Mouse (Mus musculus) gastrocnemius, postnatal 36 days (tissue): Measurements from ENCODE around the gene Fbxl8. TPM values are rescaled to one million over a fixed set of nuclear protein-coding genes. Genes with fewer than 3 reads are reported as not detected.

Source experiments
- DNase-seq, 2 experiments: peaks; one replicate each; pipeline ENCODE4 v3.0.0; 2022
- intact Hi-C: fragments of 180-260 bp; cut with DNase I; formaldehyde crosslinking; loops from one replicate; pipeline ENCODE4 v1.15.1; 2025
- microRNA-seq, 2 experiments: library from miRNA; unstranded; fragments of <30 nt; microRNA quantifications; one replicate each; pipeline ENCODE4 v1.2.0; 2021
- total RNA-seq, 2 experiments: library from RNA; stranded (reverse); gene quantifications; 2 replicates each; pipeline ENCODE4 v1.2.3; 2021

The Fbxl8 gene
- total RNA-seq, 2 experiments from 2014 or later: 0.87 to 1.3 TPM

- intact Hi-C loops: no loop called here
- DNase-seq: no peak
Observed at GRCm38 (mm10) chr8:105318662-105319190, 54.3 kb downstream of the Fbxl8 start.

Small RNA genes within 50 kb of the gene (microRNA-seq; reads per million reads assigned to microRNA genes)
- gene Gm27320 (0 reads per million in 2 experiments), gene Mir328 (552 to 945 reads per million in 2 experiments)

Other genes starting within 250 kb of the Fbxl8 start
- under 1 TPM in 1 of 2 experiments, not detected in 1; 0.38 TPM for gene Ces3a, start 216.0 kb upstream of the Fbxl8 start, total RNA-seq
- not detected for gene Ces3b, start 180.9 kb upstream of the Fbxl8 start, total RNA-seq
- gene Ces4a, start 132.8 kb upstream of the Fbxl8 start, total RNA-seq: not detected
- gene Cbfb, start 94.0 kb upstream of the Fbxl8 start, total RNA-seq: 10 to 100 TPM; 45.0 to 53.4 TPM
- gene D230025D16Rik, start 39.5 kb upstream of the Fbxl8 start, total RNA-seq: 10 to 100 TPM; 19.6 to 22.1 TPM
- 1 to 10 TPM; 2.0 to 2.2 TPM for gene B3gnt9, start 9.5 kb upstream of the Fbxl8 start, total RNA-seq
- gene Tradd, start within 50 bp of the Fbxl8 start, total RNA-seq: 1 to 10 TPM; 2.8 to 3.7 TPM
- gene Hsf4, start 5.2 kb downstream of the Fbxl8 start, total RNA-seq: 1 to 10 TPM; 4.6 to 5.6 TPM
- 10 to 100 TPM; 23.9 to 26.0 TPM for gene Nol3, start 11.5 kb downstream of the Fbxl8 start, total RNA-seq
- gene 4931428F04Rik, start 25.2 kb downstream of the Fbxl8 start, total RNA-seq: under 1 TPM; 0.35 to 0.82 TPM
- 1 to 10 TPM; 1.5 to 2.6 TPM for gene Exoc3l, start 31.5 kb downstream of the Fbxl8 start, total RNA-seq
- gene E2f4, start 33.0 kb downstream of the Fbxl8 start, total RNA-seq: 10 to 100 TPM; 21.1 to 25.2 TPM
- gene Elmo3, start 41.0 kb downstream of the Fbxl8 start, total RNA-seq: under 1 TPM; 0.66 to 0.94 TPM
- gene Lrrc29, start 61.6 kb downstream of the Fbxl8 start, total RNA-seq: 1 to 10 TPM in 1 of 2 experiments, under 1 TPM in 1; 0.99 to 1.1 TPM
- gene Tmem208, start 61.7 kb downstream of the Fbxl8 start, total RNA-seq: 10 to 100 TPM; 18.5 to 20.1 TPM
- gene Fhod1, start 83.3 kb downstream of the Fbxl8 start, total RNA-seq: 10 to 100 TPM; 22.0 to 32.0 TPM
- gene Slc9a5, start 84.2 kb downstream of the Fbxl8 start, total RNA-seq: under 1 TPM; 0.59 to 0.91 TPM
- gene Plekhg4, start 108.6 kb downstream of the Fbxl8 start, total RNA-seq: under 1 TPM in 1 of 2 experiments, not detected in 1; 0.07 TPM
- not detected for gene Kctd19, start 148.9 kb downstream of the Fbxl8 start, total RNA-seq
- gene Lrrc36, start 148.9 kb downstream of the Fbxl8 start, total RNA-seq: under 1 TPM; 0.54 to 0.71 TPM
- gene Tppp3, start 206.9 kb downstream of the Fbxl8 start, total RNA-seq: 10 to 100 TPM; 54.1 to 54.9 TPM
- gene Zdhhc1, start 232.3 kb downstream of the Fbxl8 start, total RNA-seq: 1 to 10 TPM; 8.1 to 8.3 TPM